Mouse (Mus musculus) heart, postnatal 0 days (tissue): ENCODE measurements around the gene Zfp775.

Experiments used
- CTCF ChIP-seq: IDR thresholded peaks from 2 replicates; pipeline ENCODE4 v1.5.1; 2016; ENCODE audit warnings: antibody characterized with exemption, control low read depth, low read depth
- EP300 ChIP-seq: IDR thresholded peaks from 2 replicates; pipeline ENCODE4 v1.6.1; 2016; ENCODE audit warnings: antibody characterized with exemption, low read depth

DNA sequence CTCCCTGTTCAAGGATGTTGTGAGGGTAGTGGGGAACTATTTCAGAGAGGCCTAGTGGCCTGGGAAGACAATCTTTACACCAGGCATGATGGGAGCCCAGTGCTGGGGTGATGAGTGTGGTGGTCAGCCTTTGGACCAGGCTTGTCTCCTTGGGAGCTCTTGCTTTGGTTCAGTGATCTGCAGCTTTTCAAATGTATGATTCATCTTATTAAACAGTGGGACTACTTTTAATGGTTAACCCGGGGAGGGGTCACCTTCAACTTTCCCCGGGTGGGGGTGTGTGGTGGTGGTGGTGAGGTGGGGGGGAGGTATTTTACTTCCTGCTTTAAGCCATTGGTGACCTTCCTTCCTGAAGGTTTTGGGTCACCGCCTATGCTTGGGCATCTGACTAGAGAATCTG, 26.5 kb downstream of the Zfp775 start:
- TF ChIP-seq CTCF (no peak), EP300 (no peak)
